Mouse (Mus musculus): Measurements from ENCODE around the gene Myom3. TPM values are rescaled to one million over a fixed set of nuclear protein-coding genes. Genes with fewer than 3 reads are reported as not detected.

Gene Myom3
- total RNA-seq, 2 experiments from 2014 or later = 0.96 to 1.4 TPM

DNA sequence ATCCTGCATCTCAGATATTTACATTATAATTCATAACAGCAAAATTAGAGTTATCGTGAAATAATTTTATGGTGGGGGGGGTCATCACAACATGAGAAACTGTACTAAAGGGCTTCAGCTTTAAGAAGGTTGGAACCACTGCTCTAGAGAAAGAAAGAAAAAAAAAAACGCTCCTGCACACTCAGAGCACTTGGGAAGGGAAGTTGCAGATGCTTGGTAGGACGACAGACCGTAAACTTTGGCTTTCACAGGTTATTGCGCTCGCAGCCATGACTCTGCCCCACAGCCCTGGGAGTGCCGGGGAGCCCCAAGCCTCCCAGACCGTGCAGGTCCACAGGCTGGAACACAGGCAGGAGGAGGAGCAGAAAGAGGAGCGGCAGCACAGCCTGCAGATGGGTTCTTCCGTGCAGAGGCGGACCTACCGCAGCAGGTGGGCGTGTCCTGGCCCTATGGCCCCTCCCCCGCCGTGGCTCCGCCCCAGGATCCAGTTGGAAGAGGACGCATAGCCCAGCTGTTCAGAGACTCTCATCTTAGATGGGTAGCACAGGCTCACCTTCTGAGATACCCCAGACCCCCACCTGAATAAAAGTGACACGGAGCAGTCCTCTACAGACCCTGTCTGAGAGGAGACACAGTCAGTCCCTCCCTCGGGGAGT lies 2.9 kb downstream of the Myom3 start:
- peak overlapping the region; percentile 16; the same call in 1 of the 2 replicates for H3K4me3 ChIP-seq
- no peak for TF ChIP-seq CTCF (IDR thresholded peaks at IDR 0.05)
- DNase-seq (ENCODE audit: extremely low spot score in 1 of 2, low spot score in 2 of 2) = peak; percentile 19 to 22
- no peak overlapping the region for H3K27ac ChIP-seq
- intact Hi-C loops (cut with DNase I) = no loop called here

DNA sequence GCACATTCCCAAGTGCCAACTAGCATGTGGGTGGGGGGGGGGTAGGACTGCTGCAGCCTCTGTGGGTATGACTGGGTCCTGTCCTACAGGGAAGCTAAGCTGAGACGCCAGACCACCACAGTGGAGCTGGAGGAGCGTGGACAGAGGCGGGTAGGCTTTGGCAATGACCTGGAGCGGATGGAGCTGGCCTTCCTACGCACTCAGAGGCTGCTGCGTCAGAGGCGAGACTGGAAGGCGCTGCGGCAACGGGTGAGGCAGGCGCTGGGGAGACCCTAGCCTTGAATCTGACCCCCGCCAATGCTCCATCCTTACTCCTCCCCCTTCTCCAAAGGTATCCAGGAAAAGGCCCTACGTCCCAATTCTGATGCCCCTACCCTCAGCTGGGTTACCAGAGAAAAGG lies 5.2 kb downstream of the Myom3 start:
- Histone ChIP-seq H3K4me3 (no peak overlapping the region), H3K27ac (no peak overlapping the region)
- TF ChIP-seq CTCF (IDR thresholded peaks at IDR 0.05) = no peak
- intact Hi-C loops (cut with DNase I) = no loop called here
- DNase-seq (ENCODE audit: extremely low spot score in 1 of 2, low spot score in 2 of 2) = no peak

DNA sequence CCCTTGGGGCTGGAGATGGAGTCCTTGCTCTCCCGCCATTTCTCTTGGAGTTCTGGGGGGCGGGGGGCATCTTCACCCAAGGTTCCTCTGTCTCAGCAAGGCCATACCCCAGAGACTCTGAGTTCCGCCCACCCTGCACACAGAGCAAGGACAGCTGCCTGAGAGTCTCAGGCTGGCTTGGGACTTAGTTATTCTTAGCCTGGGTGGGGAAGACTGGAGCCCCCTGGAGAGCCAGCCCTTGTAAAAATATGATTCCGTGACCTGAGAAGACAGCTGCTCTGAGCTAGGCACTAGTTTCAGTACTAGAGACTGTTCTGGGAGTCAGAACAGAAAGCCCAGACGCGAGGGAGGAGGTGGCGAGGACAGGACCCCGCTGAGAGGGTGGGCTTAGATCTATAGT lies 6.2 kb downstream of the Myom3 start:
- Histone ChIP-seq H3K27ac (no peak overlapping the region), H3K4me3 (no peak overlapping the region)
- no peak for TF ChIP-seq CTCF (IDR thresholded peaks at IDR 0.05)
- intact Hi-C loops (cut with DNase I) = no loop called here
- no peak for DNase-seq (ENCODE audit: extremely low spot score in 1 of 2, low spot score in 2 of 2)

DNA sequence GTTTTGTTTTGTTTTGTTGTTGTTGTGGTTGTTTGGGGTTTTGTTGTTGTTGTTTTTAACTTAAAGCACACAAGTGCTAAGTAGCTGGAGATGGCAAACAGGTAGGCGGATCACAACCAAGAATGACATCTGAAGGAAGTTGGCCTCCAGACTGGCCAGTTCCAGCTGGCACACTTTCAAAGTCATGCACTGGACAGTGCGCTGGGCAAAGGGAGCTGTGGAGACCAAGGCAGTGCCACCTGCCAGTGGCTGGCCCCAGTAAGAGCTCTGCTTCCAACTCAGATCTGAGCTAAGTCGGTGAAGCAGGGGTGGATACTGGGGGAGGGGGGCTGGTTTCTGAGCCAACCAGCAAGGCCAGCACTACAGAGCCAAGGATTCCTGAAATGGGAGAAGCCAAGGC lies 7.5 kb downstream of the Myom3 start:
- H3K27ac ChIP-seq = no peak overlapping the region
- no peak overlapping the region for H3K4me3 ChIP-seq
- no peak for TF ChIP-seq CTCF (IDR thresholded peaks at IDR 0.05)
- no peak for DNase-seq (ENCODE audit: extremely low spot score in 1 of 2, low spot score in 2 of 2)
- intact Hi-C loops (cut with DNase I) = no loop called here

GRCm38 (mm10) chr4:135768572-135769526 lies 9.3 kb downstream of the Myom3 start:
- peak; percentile 54 for TF ChIP-seq CTCF (IDR thresholded peaks at IDR 0.05)
- peak in 1 of 2 experiments; percentile 34 for DNase-seq (ENCODE audit: extremely low spot score in 1 of 2, low spot score in 2 of 2)
- H3K27ac ChIP-seq = no peak overlapping the region
- no peak overlapping the region for H3K4me3 ChIP-seq
- intact Hi-C loops (cut with DNase I) = no loop called here

DNA sequence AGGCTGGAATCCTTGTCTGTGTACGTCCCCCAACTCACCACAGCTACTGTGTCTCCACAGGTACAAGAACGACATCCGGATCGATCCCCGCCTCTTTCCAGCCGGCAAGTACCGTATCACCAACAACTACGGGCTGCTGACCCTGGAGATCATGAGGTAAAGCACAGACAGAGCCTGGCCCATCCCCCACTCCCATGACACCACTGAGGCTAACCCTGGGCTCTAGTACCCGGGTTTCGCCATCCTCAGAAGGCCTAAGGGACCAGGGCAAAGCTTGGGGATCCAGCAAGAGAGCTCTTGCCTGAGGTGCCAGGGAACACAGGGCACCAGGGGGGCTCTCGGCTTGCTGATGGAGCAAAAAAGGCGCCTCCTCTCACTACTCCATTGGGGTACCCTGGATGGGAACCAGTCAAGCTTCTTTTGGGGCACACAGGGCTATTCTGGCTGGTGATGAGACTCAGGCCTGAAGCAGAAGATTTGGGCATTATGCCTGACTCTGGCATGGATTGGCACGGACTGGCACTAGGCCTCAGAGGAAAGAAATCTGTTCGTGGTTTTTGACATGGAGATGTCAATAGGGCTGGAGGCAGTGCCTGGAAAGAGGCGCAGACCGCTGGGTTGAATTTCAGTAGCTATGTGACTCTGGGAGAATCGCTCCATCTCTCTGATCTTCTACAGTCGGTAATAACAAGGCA lies 11.2 kb downstream of the Myom3 start:
- intact Hi-C loops (cut with DNase I) = loop anchor here (2.0 kb wide), 1 partner anchor 62 kb away; no protein-coding TSS in a partner anchor

DNA sequence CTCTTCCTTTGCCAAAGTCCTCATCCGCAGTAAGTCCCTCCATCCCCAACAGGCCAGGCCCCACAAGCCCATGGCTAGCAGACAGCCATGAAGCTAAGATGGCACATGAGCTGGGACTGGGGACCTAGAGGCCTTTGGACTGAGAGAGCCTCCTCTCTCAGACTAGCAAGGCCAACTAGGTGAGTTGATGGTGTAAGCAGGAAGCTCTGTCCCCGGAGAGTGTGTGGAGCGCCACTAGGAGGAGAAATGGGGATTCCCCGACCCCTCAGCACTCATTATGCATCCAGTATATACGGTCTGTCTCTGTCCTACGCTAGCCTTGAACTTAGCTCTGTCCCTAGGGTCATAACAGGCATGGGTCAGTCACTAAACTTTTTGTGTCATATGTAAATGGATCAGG lies 12.1 kb downstream of the Myom3 start:
- no peak overlapping the region for H3K4me3 ChIP-seq
- TF ChIP-seq CTCF (IDR thresholded peaks at IDR 0.05) = no peak
- no peak overlapping the region for H3K27ac ChIP-seq
- intact Hi-C loops (cut with DNase I) = loop anchor here (2.0 kb wide), 1 partner anchor 63 kb away; no protein-coding TSS in a partner anchor
- no peak for DNase-seq (ENCODE audit: extremely low spot score in 1 of 2, low spot score in 2 of 2)

More for the DNA sequence above, 11.2 kb downstream of the Myom3 start:
- Histone ChIP-seq H3K27ac (no peak overlapping the region), H3K4me3 (no peak overlapping the region)
- no peak for TF ChIP-seq CTCF (IDR thresholded peaks at IDR 0.05)
- no peak for DNase-seq (ENCODE audit: extremely low spot score in 1 of 2, low spot score in 2 of 2)

- Histone ChIP-seq H3K4me3 (no peak overlapping the region), H3K27ac (no peak overlapping the region)
- no peak for DNase-seq (ENCODE audit: extremely low spot score in 1 of 2, low spot score in 2 of 2)
- intact Hi-C loops (cut with DNase I) = no loop called here
- no peak for TF ChIP-seq CTCF (IDR thresholded peaks at IDR 0.05)
Observed at GRCm38 (mm10) chr4:135772671-135773070, 13.2 kb downstream of the Myom3 start.

- no peak overlapping the region for H3K4me3 ChIP-seq
- H3K27ac ChIP-seq = no peak overlapping the region
- no peak for TF ChIP-seq CTCF (IDR thresholded peaks at IDR 0.05)
- no peak for DNase-seq (ENCODE audit: extremely low spot score in 1 of 2, low spot score in 2 of 2)
- intact Hi-C loops (cut with DNase I) = no loop called here
Observed at GRCm38 (mm10) chr4:135774496-135774895, 15.0 kb downstream of the Myom3 start.

GRCm38 (mm10) chr4:135776850-135777249 lies 17.3 kb downstream of the Myom3 start:
- no peak for DNase-seq (ENCODE audit: extremely low spot score in 1 of 2, low spot score in 2 of 2)
- no peak for TF ChIP-seq CTCF (IDR thresholded peaks at IDR 0.05)
- Histone ChIP-seq H3K4me3 (no peak overlapping the region), H3K27ac (no peak overlapping the region)
- intact Hi-C loops (cut with DNase I) = no loop called here

DNA sequence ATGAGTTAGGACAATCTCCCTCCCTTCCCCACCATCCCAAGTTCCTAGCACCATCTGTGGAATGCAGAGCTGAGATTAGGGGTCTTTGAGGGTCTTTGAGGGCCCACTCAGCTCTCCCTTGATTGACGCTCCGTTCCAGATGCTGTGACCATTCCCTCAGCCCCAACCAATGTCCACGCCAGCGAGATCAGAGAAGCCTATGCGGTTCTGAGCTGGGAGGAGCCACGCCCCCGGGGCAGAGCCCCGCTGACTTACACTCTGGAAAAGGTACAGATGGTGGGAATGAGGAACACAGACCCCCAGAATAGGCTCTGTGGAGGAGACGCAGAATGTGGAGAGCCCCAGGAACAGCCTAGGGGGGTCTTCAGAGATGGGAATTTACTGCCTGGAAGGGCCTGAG lies 20.1 kb downstream of the Myom3 start:
- no peak for TF ChIP-seq CTCF (IDR thresholded peaks at IDR 0.05)
- Histone ChIP-seq H3K4me3 (no peak overlapping the region), H3K27ac (no peak overlapping the region)
- intact Hi-C loops (cut with DNase I) = no loop called here
- no peak for DNase-seq (ENCODE audit: extremely low spot score in 1 of 2, low spot score in 2 of 2)

- H3K4me3 ChIP-seq = no peak overlapping the region
- intact Hi-C loops (cut with DNase I) = no loop called here
- TF ChIP-seq CTCF (IDR thresholded peaks at IDR 0.05) = no peak
- H3K27ac ChIP-seq = no peak overlapping the region
- DNase-seq (ENCODE audit: extremely low spot score in 1 of 2, low spot score in 2 of 2) = no peak
Observed at GRCm38 (mm10) chr4:135780255-135780654, 20.7 kb downstream of the Myom3 start.

Data from left cerebral cortex, adult 2 months (tissue).